Mouse (Mus musculus) limb, embryonic 13.5 days (tissue): Measurements from ENCODE around the gene Arhgef33. TPM values are rescaled to one million over a fixed set of nuclear protein-coding genes. Genes with fewer than 3 reads are reported as not detected.

Experiments used
- ATAC-seq: fragments of 200-750 bp; cut with Nextera tagmentation; 2 replicates; pipeline ENCODE4 v1.8.0; 2017; ENCODE audit warnings: low read depth, moderate number of reproducible peaks, moderate TSS enrichment; ENCODE audit not compliant: low FRiP score
- H3K27ac ChIP-seq: fragments of 300-500 bp; sonication (generic); 2 replicates; pipeline ENCODE4 v1.5.1; 2015; ENCODE audit warnings: inconsistent platforms, mild to moderate bottlenecking, moderate library complexity
- H3K27me3 ChIP-seq: fragments of 300-500 bp; sonication (generic); 2 replicates; pipeline ENCODE4 v1.6.1; 2015; ENCODE audit warnings: mild to moderate bottlenecking, inconsistent platforms
- H3K36me3 ChIP-seq: fragments of 300-500 bp; sonication (generic); 2 replicates; pipeline ENCODE4 v1.6.1; 2015; ENCODE audit warnings: inconsistent platforms, mild to moderate bottlenecking, moderate library complexity
- H3K4me1 ChIP-seq: fragments of 300-500 bp; sonication (generic); 2 replicates; pipeline ENCODE4 v1.6.1; 2015; ENCODE audit warnings: inconsistent platforms
- H3K4me2 ChIP-seq: fragments of 300-500 bp; sonication (generic); replicated peaks from 2 replicates; pipeline ENCODE4 v1.6.1; 2015; ENCODE audit warnings: inconsistent platforms, mild to moderate bottlenecking, moderate library complexity
- H3K4me3 ChIP-seq: fragments of 300-500 bp; sonication (generic); 2 replicates; pipeline ENCODE4 v1.5.1; 2015; ENCODE audit warnings: moderate library complexity, mild to moderate bottlenecking, inconsistent platforms
- H3K9ac ChIP-seq: fragments of 300-500 bp; sonication (generic); 2 replicates; pipeline ENCODE4 v1.6.1; 2015; ENCODE audit warnings: mild to moderate bottlenecking, inconsistent platforms
- H3K9me3 ChIP-seq: fragments of 300-500 bp; sonication (generic); 2 replicates; pipeline ENCODE4 v1.6.1; 2016; ENCODE audit warnings: inconsistent platforms
- WGBS: fragments of 180-500 bp; shearing (Covaris S2); methylation state at CpG from one replicate; pipeline ENCODE4 v1.1.7; 2015; 5-methylcytosine and 5-hydroxymethylcytosine counted together
- polyA plus RNA-seq: library from polyadenylated mRNA; unstranded; fragments of >200 nt; fragmentation: Nextera tagmentation; extraction: Ambion mirVana; gene quantifications from 2 replicates; pipeline ENCODE4 v1.2.1, GENCODE M21; 2015

Arhgef33 gene
- polyA plus RNA-seq, 1 experiment from 2014 or later = 1.5 TPM

GRCm38 (mm10) chr17:80298844-80299243 is 8.4 kb upstream of the Arhgef33 start:
- Histone ChIP-seq H3K4me1 (no peaks in the 10 kb centered on the region), H3K27ac (no peak overlapping the region), H3K4me3 (no peak overlapping the region), H3K4me2 (no peak overlapping the region), H3K36me3 (no peaks in the 10 kb centered on the region), H3K27me3 (no peaks in the 10 kb centered on the region), H3K9me3 (no peaks in the 10 kb centered on the region), H3K9ac (no peak overlapping the region)
- no peak for ATAC-seq
- WGBS = 75% methylated on average over 5 of the region's 5 CpGs

- H3K4me2 ChIP-seq = no peak overlapping the region
- no peaks in the 10 kb centered on the region for H3K36me3 ChIP-seq
- H3K27ac ChIP-seq = 0 out of 2 replicates have a peak overlapping the region, but pooled peaks have one; percentile 10
- H3K27me3 ChIP-seq = no peaks in the 10 kb centered on the region
- H3K9me3 ChIP-seq = no peaks in the 10 kb centered on the region
- WGBS = 72% methylated on average over 9 of the region's 9 CpGs
- no peak overlapping the region for H3K9ac ChIP-seq
- no peak overlapping the region for H3K4me3 ChIP-seq
- ATAC-seq = no peak
- H3K4me1 ChIP-seq = peaks cover 24% of the 10 kb centered on the region
Observed at GRCm38 (mm10) chr17:80311761-80312160, 4.6 kb downstream of the Arhgef33 start.

GRCm38 (mm10) chr17:80312405-80312804 is 5.2 kb downstream of the Arhgef33 start:
- Histone ChIP-seq H3K36me3 (no peaks in the 10 kb centered on the region), H3K4me2 (no peak overlapping the region), H3K27ac (0 out of 2 replicates have a peak overlapping the region, but pooled peaks have one; percentile 10), H3K9ac (no peak overlapping the region), H3K27me3 (no peaks in the 10 kb centered on the region), H3K4me3 (no peak overlapping the region), H3K9me3 (no peaks in the 10 kb centered on the region), H3K4me1 (peaks cover 24% of the 10 kb centered on the region)
- 57% methylated on average over 4 of the region's 4 CpGs for WGBS
- peak; percentile 64 for ATAC-seq

GRCm38 (mm10) chr17:80322228-80322627 is 15.0 kb downstream of the Arhgef33 start:
- Histone ChIP-seq H3K4me1 (no peaks in the 10 kb centered on the region), H3K4me2 (no peak overlapping the region), H3K9me3 (no peaks in the 10 kb centered on the region), H3K27ac (no peak overlapping the region), H3K36me3 (no peaks in the 10 kb centered on the region), H3K4me3 (no peak overlapping the region), H3K9ac (no peak overlapping the region), H3K27me3 (no peaks in the 10 kb centered on the region)
- no peak for ATAC-seq
- 87% methylated on average over 6 of the region's 6 CpGs for WGBS

GRCm38 (mm10) chr17:80323015-80323414 is 15.8 kb downstream of the Arhgef33 start:
- Histone ChIP-seq H3K9me3 (no peaks in the 10 kb centered on the region), H3K27me3 (no peaks in the 10 kb centered on the region), H3K4me1 (no peaks in the 10 kb centered on the region), H3K9ac (no peak overlapping the region), H3K27ac (no peak overlapping the region), H3K4me2 (no peak overlapping the region), H3K36me3 (no peaks in the 10 kb centered on the region), H3K4me3 (no peak overlapping the region)
- ATAC-seq = no peak
- WGBS = 69% methylated on average over 4 of the region's 4 CpGs

- H3K27ac ChIP-seq = no peak overlapping the region
- WGBS = 79% methylated on average over 8 of the region's 8 CpGs
- H3K4me2 ChIP-seq = no peak overlapping the region
- no peaks in the 10 kb centered on the region for H3K4me1 ChIP-seq
- H3K4me3 ChIP-seq = no peak overlapping the region
- H3K27me3 ChIP-seq = no peaks in the 10 kb centered on the region
- no peak for ATAC-seq
- no peak overlapping the region for H3K9ac ChIP-seq
- no peaks in the 10 kb centered on the region for H3K36me3 ChIP-seq
- no peaks in the 10 kb centered on the region for H3K9me3 ChIP-seq
Observed at GRCm38 (mm10) chr17:80323658-80324057, 16.5 kb downstream of the Arhgef33 start.

GRCm38 (mm10) chr17:80324521-80324920 is 17.3 kb downstream of the Arhgef33 start:
- no peak for ATAC-seq
- WGBS = 79% methylated on average over 7 of the region's 7 CpGs

GRCm38 (mm10) chr17:80325456-80325855 is 18.2 kb downstream of the Arhgef33 start:
- no peaks in the 10 kb centered on the region for H3K4me1 ChIP-seq
- H3K27me3 ChIP-seq = no peaks in the 10 kb centered on the region
- no peak overlapping the region for H3K9ac ChIP-seq
- no peak overlapping the region for H3K4me3 ChIP-seq
- H3K4me2 ChIP-seq = no peak overlapping the region
- H3K27ac ChIP-seq = no peak overlapping the region
- no peak for ATAC-seq
- no peaks in the 10 kb centered on the region for H3K9me3 ChIP-seq
- no peaks in the 10 kb centered on the region for H3K36me3 ChIP-seq
- 88% methylated on average over 5 of the region's 5 CpGs for WGBS

More at GRCm38 (mm10) chr17:80324521-80324920, 17.3 kb downstream of the Arhgef33 start:
- Histone ChIP-seq H3K4me2 (no peak overlapping the region), H3K4me1 (no peaks in the 10 kb centered on the region), H3K27ac (no peak overlapping the region), H3K4me3 (no peak overlapping the region), H3K27me3 (no peaks in the 10 kb centered on the region), H3K36me3 (no peaks in the 10 kb centered on the region), H3K9ac (no peak overlapping the region), H3K9me3 (no peaks in the 10 kb centered on the region)

- Histone ChIP-seq H3K9ac (no peak overlapping the region), H3K27ac (no peak overlapping the region), H3K9me3 (no peaks in the 10 kb centered on the region), H3K4me2 (no peak overlapping the region), H3K4me1 (no peaks in the 10 kb centered on the region), H3K4me3 (no peak overlapping the region), H3K27me3 (no peaks in the 10 kb centered on the region), H3K36me3 (no peaks in the 10 kb centered on the region)
- 58% methylated on average over 3 of the region's 3 CpGs for WGBS
- no peak for ATAC-seq
Observed at GRCm38 (mm10) chr17:80326431-80326830, 19.2 kb downstream of the Arhgef33 start.

- ATAC-seq = no peak
- H3K9ac ChIP-seq = no peak overlapping the region
- H3K9me3 ChIP-seq = no peaks in the 10 kb centered on the region
- WGBS = 84% methylated on average over 2 of the region's 2 CpGs
- H3K4me2 ChIP-seq = no peak overlapping the region
- no peaks in the 10 kb centered on the region for H3K36me3 ChIP-seq
- no peak overlapping the region for H3K27ac ChIP-seq
- no peaks in the 10 kb centered on the region for H3K4me1 ChIP-seq
- no peaks in the 10 kb centered on the region for H3K27me3 ChIP-seq
- H3K4me3 ChIP-seq = no peak overlapping the region
Observed at GRCm38 (mm10) chr17:80332386-80332785, 25.2 kb downstream of the Arhgef33 start.

GRCm38 (mm10) chr17:80345277-80345676 is 38.1 kb downstream of the Arhgef33 start:
- WGBS = 66% methylated on average over 4 of the region's 4 CpGs
- Histone ChIP-seq H3K9me3 (0 out of 2 replicates have a peak, but pooled peaks cover 4% of the 10 kb centered on the region), H3K4me3 (no peak overlapping the region), H3K27me3 (no peaks in the 10 kb centered on the region), H3K36me3 (no peaks in the 10 kb centered on the region), H3K9ac (no peak overlapping the region), H3K4me2 (no peak overlapping the region), H3K27ac (no peak overlapping the region), H3K4me1 (peaks cover 9% of the 10 kb centered on the region; the same call in 1 of the 2 replicates)
- no peak for ATAC-seq

GRCm38 (mm10) chr17:80346591-80347125 is 39.5 kb downstream of the Arhgef33 start:
- Histone ChIP-seq H3K9ac (no peak overlapping the region), H3K36me3 (no peaks in the 10 kb centered on the region), H3K4me3 (no peak overlapping the region), H3K9me3 (0 out of 2 replicates have a peak, but pooled peaks cover 4% of the 10 kb centered on the region), H3K4me1 (peaks cover 9% of the 10 kb centered on the region; the same call in 1 of the 2 replicates), H3K4me2 (no peak overlapping the region), H3K27ac (peak overlapping the region; percentile 56; the same call in 1 of the 2 replicates), H3K27me3 (no peaks in the 10 kb centered on the region)
- no peak for ATAC-seq
- 77% methylated on average over 11 of the region's 11 CpGs for WGBS

- H3K36me3 ChIP-seq = no peaks in the 10 kb centered on the region
- peak overlapping the region; percentile 56; the same call in 1 of the 2 replicates for H3K27ac ChIP-seq
- no peak overlapping the region for H3K4me3 ChIP-seq
- no peaks in the 10 kb centered on the region for H3K27me3 ChIP-seq
- H3K9me3 ChIP-seq = 0 out of 2 replicates have a peak, but pooled peaks cover 4% of the 10 kb centered on the region
- no peak overlapping the region for H3K9ac ChIP-seq
- WGBS = 32% methylated on average over 6 of the region's 6 CpGs
- ATAC-seq = no peak; the same call in 1 of the 2 replicates
- peaks cover 9% of the 10 kb centered on the region; the same call in 1 of the 2 replicates for H3K4me1 ChIP-seq
- H3K4me2 ChIP-seq = no peak overlapping the region
Observed at GRCm38 (mm10) chr17:80347234-80347633, 40.0 kb downstream of the Arhgef33 start.
